Mouse (Mus musculus): ENCODE data around the gene Antxr2. TPM values are rescaled to one million over a fixed set of nuclear protein-coding genes. Genes with fewer than 3 reads are reported as not detected.

The Antxr2 gene
- polyA plus RNA-seq, 1 experiment from 2014 or later, result 7.0 TPM

GRCm38 (mm10) chr5:97881421-97881820 lies 149.4 kb downstream of the Antxr2 start:
- Histone ChIP-seq H3K9me3 (ENCODE audit: control insufficient read depth, low read length) (no peaks in the 10 kb centered on the region), H3K4me2 (no peak overlapping the region), H3K27me3 (replicated peaks; ENCODE audit: control insufficient read depth, insufficient read depth, low read length) (no peaks in the 10 kb centered on the region), H3K4me3 (ENCODE audit: low read depth, low read length) (no peak overlapping the region), H3K27ac (ENCODE audit: low read depth, low read length) (no peak overlapping the region), H3K4me1 (replicated peaks; ENCODE audit: control insufficient read depth, insufficient read depth, low read length) (no peaks in the 10 kb centered on the region), H3K36me3 (ENCODE audit: control insufficient read depth, insufficient read depth, low read length) (no peaks in the 10 kb centered on the region), H3K9ac (ENCODE audit: low read depth, low read length) (no peak overlapping the region)
- DNase-seq (ENCODE audit: low spot score) (no peak), ATAC-seq (replicated peaks; ENCODE audit: low FRiP score) (no peak)
- WGBS, result 73% methylated on average over 2 of the region's 2 CpGs

- WGBS, result 67% methylated on average over 8 of the region's 8 CpGs
Measured at GRCm38 (mm10) chr5:97880115-97880514, 150.7 kb downstream of the Antxr2 start.

GRCm38 (mm10) chr5:97878871-97879270 lies 152.0 kb downstream of the Antxr2 start:
- H3K4me3 ChIP-seq (ENCODE audit: low read depth, low read length), result no peak overlapping the region
- no peaks in the 10 kb centered on the region for H3K9me3 ChIP-seq (ENCODE audit: control insufficient read depth, low read length)
- DNase-seq (ENCODE audit: low spot score), result no peak
- no peak overlapping the region for H3K4me2 ChIP-seq
- no peaks in the 10 kb centered on the region for H3K4me1 ChIP-seq (replicated peaks; ENCODE audit: control insufficient read depth, insufficient read depth, low read length)
- no peak for ATAC-seq (replicated peaks; ENCODE audit: low FRiP score)
- H3K27ac ChIP-seq (ENCODE audit: low read depth, low read length), result no peak overlapping the region
- 67% methylated on average over 3 of the region's 3 CpGs for WGBS
- no peaks in the 10 kb centered on the region for H3K36me3 ChIP-seq (ENCODE audit: control insufficient read depth, insufficient read depth, low read length)
- no peaks in the 10 kb centered on the region for H3K27me3 ChIP-seq (replicated peaks; ENCODE audit: control insufficient read depth, insufficient read depth, low read length)
- no peak overlapping the region for H3K9ac ChIP-seq (ENCODE audit: low read depth, low read length)

More at GRCm38 (mm10) chr5:97880115-97880514, 150.7 kb downstream of the Antxr2 start:
- H3K9me3 ChIP-seq (ENCODE audit: control insufficient read depth, low read length), result no peaks in the 10 kb centered on the region
- ATAC-seq (replicated peaks; ENCODE audit: low FRiP score), result no peak
- no peak overlapping the region for H3K27ac ChIP-seq (ENCODE audit: low read depth, low read length)
- no peak for DNase-seq (ENCODE audit: low spot score)
- no peaks in the 10 kb centered on the region for H3K36me3 ChIP-seq (ENCODE audit: control insufficient read depth, insufficient read depth, low read length)
- H3K4me3 ChIP-seq (ENCODE audit: low read depth, low read length), result no peak overlapping the region
- H3K4me2 ChIP-seq, result no peak overlapping the region
- no peaks in the 10 kb centered on the region for H3K27me3 ChIP-seq (replicated peaks; ENCODE audit: control insufficient read depth, insufficient read depth, low read length)
- H3K9ac ChIP-seq (ENCODE audit: low read depth, low read length), result no peak overlapping the region
- no peaks in the 10 kb centered on the region for H3K4me1 ChIP-seq (replicated peaks; ENCODE audit: control insufficient read depth, insufficient read depth, low read length)

- Histone ChIP-seq H3K4me2 (no peak overlapping the region), H3K9ac (ENCODE audit: low read depth, low read length) (no peak overlapping the region), H3K27me3 (replicated peaks; ENCODE audit: control insufficient read depth, insufficient read depth, low read length) (no peaks in the 10 kb centered on the region), H3K4me1 (replicated peaks; ENCODE audit: control insufficient read depth, insufficient read depth, low read length) (no peaks in the 10 kb centered on the region), H3K4me3 (ENCODE audit: low read depth, low read length) (no peak overlapping the region), H3K27ac (ENCODE audit: low read depth, low read length) (no peak overlapping the region), H3K9me3 (ENCODE audit: control insufficient read depth, low read length) (no peaks in the 10 kb centered on the region), H3K36me3 (ENCODE audit: control insufficient read depth, insufficient read depth, low read length) (no peaks in the 10 kb centered on the region)
- DNase-seq (ENCODE audit: low spot score), result no peak
- WGBS, result 50% methylated on average over 1 of the region's 1 CpGs
- ATAC-seq (replicated peaks; ENCODE audit: low FRiP score), result no peak
Measured at GRCm38 (mm10) chr5:97878215-97878794, 152.5 kb downstream of the Antxr2 start.

GRCm38 (mm10) chr5:97876895-97877294 lies 153.9 kb downstream of the Antxr2 start:
- Histone ChIP-seq H3K4me2 (no peak overlapping the region), H3K9ac (ENCODE audit: low read depth, low read length) (no peak overlapping the region), H3K4me3 (ENCODE audit: low read depth, low read length) (no peak overlapping the region), H3K4me1 (replicated peaks; ENCODE audit: control insufficient read depth, insufficient read depth, low read length) (no peaks in the 10 kb centered on the region), H3K9me3 (ENCODE audit: control insufficient read depth, low read length) (no peaks in the 10 kb centered on the region), H3K36me3 (ENCODE audit: control insufficient read depth, insufficient read depth, low read length) (no peaks in the 10 kb centered on the region), H3K27ac (ENCODE audit: low read depth, low read length) (no peak overlapping the region), H3K27me3 (replicated peaks; ENCODE audit: control insufficient read depth, insufficient read depth, low read length) (no peaks in the 10 kb centered on the region)
- DNase-seq (ENCODE audit: low spot score), result no peak
- ATAC-seq (replicated peaks; ENCODE audit: low FRiP score), result no peak
- 76% methylated on average over 2 of the region's 2 CpGs for WGBS

GRCm38 (mm10) chr5:97867921-97868320 lies 162.9 kb downstream of the Antxr2 start:
- H3K36me3 ChIP-seq (ENCODE audit: control insufficient read depth, insufficient read depth, low read length), result no peaks in the 10 kb centered on the region
- H3K4me2 ChIP-seq, result no peak overlapping the region
- no peak for DNase-seq (ENCODE audit: low spot score)
- no peaks in the 10 kb centered on the region for H3K27me3 ChIP-seq (replicated peaks; ENCODE audit: control insufficient read depth, insufficient read depth, low read length)
- no peak overlapping the region for H3K27ac ChIP-seq (ENCODE audit: low read depth, low read length)
- ATAC-seq (replicated peaks; ENCODE audit: low FRiP score), result no peak
- H3K4me1 ChIP-seq (replicated peaks; ENCODE audit: control insufficient read depth, insufficient read depth, low read length), result no peaks in the 10 kb centered on the region
- no peaks in the 10 kb centered on the region for H3K9me3 ChIP-seq (ENCODE audit: control insufficient read depth, low read length)
- no peak overlapping the region for H3K9ac ChIP-seq (ENCODE audit: low read depth, low read length)
- WGBS, result 78% methylated on average over 2 of the region's 2 CpGs
- H3K4me3 ChIP-seq (ENCODE audit: low read depth, low read length), result no peak overlapping the region

- no peak for ATAC-seq (replicated peaks; ENCODE audit: low FRiP score)
Measured at GRCm38 (mm10) chr5:97866975-97867374, 163.9 kb downstream of the Antxr2 start.

GRCm38 (mm10) chr5:97857101-97857500 lies 173.7 kb downstream of the Antxr2 start:
- ATAC-seq (replicated peaks; ENCODE audit: low FRiP score) (no peak), DNase-seq (ENCODE audit: low spot score) (no peak)

More at GRCm38 (mm10) chr5:97866975-97867374, 163.9 kb downstream of the Antxr2 start:
- Histone ChIP-seq H3K4me3 (ENCODE audit: low read depth, low read length) (no peak overlapping the region), H3K27me3 (replicated peaks; ENCODE audit: control insufficient read depth, insufficient read depth, low read length) (no peaks in the 10 kb centered on the region), H3K36me3 (ENCODE audit: control insufficient read depth, insufficient read depth, low read length) (no peaks in the 10 kb centered on the region), H3K4me1 (replicated peaks; ENCODE audit: control insufficient read depth, insufficient read depth, low read length) (no peaks in the 10 kb centered on the region), H3K9ac (ENCODE audit: low read depth, low read length) (no peak overlapping the region), H3K4me2 (no peak overlapping the region), H3K9me3 (ENCODE audit: control insufficient read depth, low read length) (no peaks in the 10 kb centered on the region), H3K27ac (ENCODE audit: low read depth, low read length) (no peak overlapping the region)
- 79% methylated on average over 3 of the region's 3 CpGs for WGBS
- DNase-seq (ENCODE audit: low spot score), result no peak

GRCm38 (mm10) chr5:97851981-97852748 lies 178.7 kb downstream of the Antxr2 start:
- Histone ChIP-seq H3K27ac (ENCODE audit: low read depth, low read length) (no peak overlapping the region), H3K4me2 (no peak overlapping the region), H3K9me3 (ENCODE audit: control insufficient read depth, low read length) (no peaks in the 10 kb centered on the region), H3K9ac (ENCODE audit: low read depth, low read length) (no peak overlapping the region), H3K27me3 (replicated peaks; ENCODE audit: control insufficient read depth, insufficient read depth, low read length) (no peaks in the 10 kb centered on the region), H3K4me3 (ENCODE audit: low read depth, low read length) (no peak overlapping the region), H3K4me1 (replicated peaks; ENCODE audit: control insufficient read depth, insufficient read depth, low read length) (no peaks in the 10 kb centered on the region), H3K36me3 (ENCODE audit: control insufficient read depth, insufficient read depth, low read length) (no peaks in the 10 kb centered on the region)
- ATAC-seq (replicated peaks; ENCODE audit: low FRiP score), result no peak
- WGBS, result 89% methylated on average over 5 of the region's 5 CpGs
- no peak for DNase-seq (ENCODE audit: low spot score)

More at GRCm38 (mm10) chr5:97857101-97857500, 173.7 kb downstream of the Antxr2 start:
- H3K4me3 ChIP-seq (ENCODE audit: low read depth, low read length), result no peak overlapping the region
- no peak overlapping the region for H3K27ac ChIP-seq (ENCODE audit: low read depth, low read length)
- H3K4me2 ChIP-seq, result no peak overlapping the region
- no peaks in the 10 kb centered on the region for H3K27me3 ChIP-seq (replicated peaks; ENCODE audit: control insufficient read depth, insufficient read depth, low read length)
- no peaks in the 10 kb centered on the region for H3K9me3 ChIP-seq (ENCODE audit: control insufficient read depth, low read length)
- H3K36me3 ChIP-seq (ENCODE audit: control insufficient read depth, insufficient read depth, low read length), result no peaks in the 10 kb centered on the region
- H3K9ac ChIP-seq (ENCODE audit: low read depth, low read length), result no peak overlapping the region
- H3K4me1 ChIP-seq (replicated peaks; ENCODE audit: control insufficient read depth, insufficient read depth, low read length), result no peaks in the 10 kb centered on the region
